Mouse (Mus musculus) cortical plate, adult 2 months (tissue): Measurements from ENCODE around the gene Pcdh7. TPM values are rescaled to one million over a fixed set of nuclear protein-coding genes. Genes with fewer than 3 reads are reported as not detected.

ENCODE experiments used
- H3K27ac ChIP-seq: fragments of 200-500 bp; 2 replicates; pipeline ENCODE4 v1.5.1; 2012; ENCODE audit warnings: low read length, control low read depth, inconsistent platforms; ENCODE audit not compliant: insufficient read depth
- H3K4me1 ChIP-seq: fragments of 200-500 bp; 2 replicates; pipeline ENCODE4 v1.6.1; 2011; ENCODE audit warnings: low read length; ENCODE audit not compliant: control insufficient read depth, insufficient read depth
- H3K4me3 ChIP-seq: fragments of 200-500 bp; 2 replicates; pipeline ENCODE4 v1.5.1; 2011; ENCODE audit warnings: mild to moderate bottlenecking, low read length, control low read depth; ENCODE audit not compliant: insufficient read depth
- CTCF ChIP-seq: fragments of 200-500 bp; IDR thresholded peaks from 2 replicates; pipeline ENCODE4 v1.5.1; 2011; ENCODE audit warnings: mild to moderate bottlenecking, control low read depth, low read length; ENCODE audit not compliant: insufficient read depth; ENCODE audit errors: extremely low read depth
- POLR2A ChIP-seq: fragments of 200-500 bp; IDR thresholded peaks from 2 replicates; pipeline ENCODE4 v1.6.1; 2011; ENCODE audit warnings: mild to moderate bottlenecking, low read length, control low read depth; ENCODE audit not compliant: insufficient read depth; ENCODE audit errors: extremely low read depth
- polyA plus RNA-seq: library from polyadenylated mRNA; depleted of rRNA; stranded (reverse); fragments of >200 nt; gene quantifications from 2 replicates; pipeline ENCODE4 v1.2.3, GENCODE M21; 2012

Gene Pcdh7
- polyA plus RNA-seq, 1 experiment, result 44.2 TPM

DNA sequence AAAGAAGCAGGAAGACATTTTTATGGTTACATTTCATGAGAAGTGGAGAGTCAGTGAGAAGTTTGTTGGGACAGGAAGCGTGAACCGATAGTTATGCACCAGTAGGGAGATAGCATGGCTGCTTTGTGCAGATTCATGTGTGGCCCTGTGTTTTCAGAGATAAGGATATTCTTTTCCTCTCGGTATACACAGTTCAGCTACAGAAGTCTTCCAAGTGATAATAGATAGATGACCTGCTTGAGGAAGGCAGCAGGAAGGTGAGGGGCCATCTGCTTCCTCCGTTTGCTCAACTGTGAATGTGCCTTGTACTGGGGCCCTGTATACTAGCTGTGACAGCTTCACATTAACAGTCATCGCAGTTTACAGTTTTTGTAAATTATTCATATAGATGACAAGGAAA lies 64.2 kb downstream of the Pcdh7 start:
- Histone ChIP-seq H3K4me3 (no peak overlapping the region), H3K4me1 (no peaks in the 10 kb centered on the region; the same call in 1 of the 2 replicates), H3K27ac (no peak overlapping the region)
- TF ChIP-seq POLR2A (no peak), CTCF (no peak)

DNA sequence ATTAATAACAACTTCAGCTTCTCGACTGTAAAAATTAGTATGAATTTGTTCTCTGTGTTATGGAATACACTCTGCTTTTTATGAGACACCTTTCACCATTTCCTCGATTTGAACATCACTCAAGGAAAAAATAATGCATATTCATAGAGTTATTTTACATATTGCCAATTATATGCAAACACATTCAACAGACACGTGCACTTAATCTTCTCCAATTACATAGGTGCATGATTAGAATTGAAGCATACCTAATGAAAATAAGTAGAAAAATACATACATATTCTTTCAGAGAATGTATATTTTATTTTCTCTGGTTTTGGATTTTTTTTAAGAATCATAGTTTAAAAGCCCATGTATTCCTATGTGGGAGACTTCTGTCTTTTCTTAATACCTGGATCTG lies 64.8 kb downstream of the Pcdh7 start:
- TF ChIP-seq CTCF, result no peak
- TF ChIP-seq POLR2A, result no peak
- no peaks in the 10 kb centered on the region; the same call in 1 of the 2 replicates for H3K4me1 ChIP-seq
- H3K4me3 ChIP-seq, result no peak overlapping the region
- H3K27ac ChIP-seq, result no peak overlapping the region

DNA sequence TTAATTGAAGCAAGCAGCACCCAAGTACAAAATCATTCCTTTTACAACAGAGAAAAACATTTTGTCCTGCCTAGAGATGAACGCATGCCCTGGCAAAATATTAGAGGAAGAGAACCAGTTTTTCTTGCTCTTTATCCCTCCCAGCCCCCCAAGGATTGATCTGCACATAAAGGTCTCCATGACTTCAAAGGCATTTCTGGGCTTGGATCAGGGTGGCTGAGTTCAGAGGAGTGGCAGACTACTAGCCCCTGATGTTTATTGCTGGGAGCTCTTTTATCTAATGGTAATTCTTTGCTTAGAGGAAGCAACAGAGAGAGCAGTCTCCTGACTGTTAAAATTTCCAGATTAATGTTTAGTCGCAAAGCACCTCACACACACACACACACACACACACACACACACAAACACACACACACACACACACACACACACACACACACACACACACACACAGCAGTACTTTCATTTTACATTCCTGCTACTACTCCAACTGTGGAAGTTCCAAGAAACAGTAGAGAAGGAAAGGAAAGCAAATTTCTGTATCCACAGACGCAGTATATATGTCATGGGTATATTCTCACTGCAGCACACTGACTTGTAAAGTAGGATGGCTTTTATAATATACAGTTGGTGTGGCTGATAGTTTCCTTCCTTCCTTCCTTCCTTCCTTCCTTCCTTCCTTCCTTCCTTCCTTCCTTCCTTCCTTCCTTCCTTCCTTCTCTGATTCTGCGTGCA lies 71.2 kb downstream of the Pcdh7 start:
- Histone ChIP-seq H3K4me3 (no peak overlapping the region), H3K27ac (no peak overlapping the region), H3K4me1 (no peaks in the 10 kb centered on the region; the same call in 1 of the 2 replicates)
- TF ChIP-seq CTCF (no peak), POLR2A (no peak)

GRCm38 (mm10) chr5:57796337-57796736 lies 78.6 kb downstream of the Pcdh7 start:
- H3K4me3 ChIP-seq, result no peak overlapping the region
- TF ChIP-seq POLR2A, result no peak
- TF ChIP-seq CTCF, result no peak
- no peak overlapping the region for H3K27ac ChIP-seq
- H3K4me1 ChIP-seq, result no peaks in the 10 kb centered on the region

- TF ChIP-seq POLR2A (no peak), CTCF (no peak)
- Histone ChIP-seq H3K4me1 (no peaks in the 10 kb centered on the region), H3K27ac (no peak overlapping the region), H3K4me3 (no peak overlapping the region)
These were observed 80.3 kb downstream of the Pcdh7 start for GRCm38 (mm10) chr5:57797951-57798670.

GRCm38 (mm10) chr5:57803108-57803507 lies 85.3 kb downstream of the Pcdh7 start:
- H3K27ac ChIP-seq, result no peak overlapping the region
- H3K4me3 ChIP-seq, result no peak overlapping the region
- no peaks in the 10 kb centered on the region for H3K4me1 ChIP-seq
- TF ChIP-seq POLR2A (no peak), CTCF (no peak)

- no peak for TF ChIP-seq CTCF
- no peak for TF ChIP-seq POLR2A
- no peak overlapping the region for H3K4me3 ChIP-seq
- no peak overlapping the region for H3K27ac ChIP-seq
- no peaks in the 10 kb centered on the region for H3K4me1 ChIP-seq
These were observed 86.1 kb downstream of the Pcdh7 start for GRCm38 (mm10) chr5:57803890-57804289.

GRCm38 (mm10) chr5:57807350-57807749 lies 89.6 kb downstream of the Pcdh7 start:
- H3K4me3 ChIP-seq, result no peak overlapping the region
- no peaks in the 10 kb centered on the region for H3K4me1 ChIP-seq
- no peak for TF ChIP-seq CTCF
- no peak overlapping the region for H3K27ac ChIP-seq

GRCm38 (mm10) chr5:57810641-57811040 lies 92.9 kb downstream of the Pcdh7 start:
- no peak for TF ChIP-seq POLR2A
- TF ChIP-seq CTCF, result no peak
- H3K27ac ChIP-seq, result no peak overlapping the region
- no peak overlapping the region for H3K4me3 ChIP-seq
- no peaks in the 10 kb centered on the region for H3K4me1 ChIP-seq

DNA sequence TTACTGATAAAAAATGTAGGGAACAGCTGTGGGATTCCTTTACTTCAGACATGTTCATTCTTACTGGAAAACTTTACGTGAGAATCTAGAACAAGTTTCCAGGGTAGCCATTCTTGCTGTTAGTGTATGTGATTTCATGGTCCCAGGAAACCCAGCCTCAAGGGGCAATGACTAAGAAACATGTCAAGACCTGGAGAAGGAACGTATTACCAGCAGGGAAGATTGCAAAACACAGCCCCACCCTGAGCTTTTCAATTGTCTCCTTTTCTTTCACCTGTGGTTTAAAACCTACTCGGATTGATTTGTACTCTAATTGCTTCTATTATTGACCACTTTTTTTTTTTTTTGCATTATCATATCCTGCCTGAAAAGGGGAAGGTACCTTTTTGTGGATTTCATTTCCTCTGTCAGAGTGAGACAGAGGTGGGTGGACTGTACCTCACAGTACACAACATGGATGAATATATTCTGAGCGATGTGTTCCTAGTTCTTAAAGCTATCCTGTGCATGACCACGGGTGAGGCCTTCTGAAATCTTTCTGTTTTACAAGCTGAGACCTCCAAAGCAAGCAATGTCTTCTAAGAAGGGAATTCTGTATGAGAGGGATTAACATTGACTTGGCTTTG lies 98.3 kb downstream of the Pcdh7 start:
- TF ChIP-seq POLR2A (no peak), CTCF (no peak)
- Histone ChIP-seq H3K4me3 (no peak overlapping the region), H3K4me1 (peaks cover 6% of the 10 kb centered on the region), H3K27ac (no peak overlapping the region)
